Mouse (Mus musculus): ENCODE results near the gene Tmem203.

- no peak for TF ChIP-seq CTCF (IDR thresholded peaks at IDR 0.05; ENCODE audit: borderline replicate concordance, extremely low read depth, insufficient read depth, insufficient read length)
- peak; percentile 54; the same call in 1 of the 2 replicates for TF ChIP-seq POLR2A (IDR thresholded peaks at IDR 0.05; ENCODE audit: borderline replicate concordance, extremely low read depth, insufficient read depth, insufficient read length, poor library complexity, severe bottlenecking)
Observed at GRCm38 (mm10) chr2:25255284-25255779, at the start of gene Tmem203.
